Mouse (Mus musculus) liver, postnatal 0 days (tissue): ENCODE results near the gene Akap2. TPM values are rescaled to one million over a fixed set of nuclear protein-coding genes. Genes with fewer than 3 reads are reported as not detected.

Experiments used
- ATAC-seq: fragments of 200-750 bp; cut with Nextera tagmentation; 2 replicates; pipeline ENCODE4 v1.8.0; 2017; ENCODE audit warnings: mild to moderate bottlenecking, moderate library complexity
- DNase-seq: peaks from one replicate; pipeline ENCODE4 v3.0.0-alpha.2; 2016
- H3K27ac ChIP-seq: fragments of 300-500 bp; sonication (generic); 2 replicates; pipeline ENCODE4 v1.5.1; 2014; ENCODE audit warnings: antibody characterized with exemption, moderate library complexity, mild to moderate bottlenecking, low read depth
- H3K27me3 ChIP-seq: fragments of 300-500 bp; sonication (generic); 2 replicates; pipeline ENCODE4 v1.6.1; 2014; ENCODE audit warnings: low read length, control low read depth, mixed read lengths; ENCODE audit not compliant: insufficient read depth
- H3K36me3 ChIP-seq: fragments of 300-500 bp; sonication (generic); replicated peaks from 2 replicates; pipeline ENCODE4 v1.6.1; 2014; ENCODE audit warnings: mild to moderate bottlenecking, control low read depth, low read length, moderate library complexity, mixed read lengths; ENCODE audit not compliant: insufficient read depth
- H3K4me1 ChIP-seq: fragments of 300-500 bp; sonication (generic); 2 replicates; pipeline ENCODE4 v1.6.1; 2014; ENCODE audit warnings: antibody characterized with exemption, mild to moderate bottlenecking, control low read depth; ENCODE audit not compliant: insufficient read depth
- H3K4me2 ChIP-seq: fragments of 300-500 bp; sonication (generic); 2 replicates; pipeline ENCODE4 v1.6.1; 2014; ENCODE audit warnings: low read depth, mild to moderate bottlenecking, low read length, moderate library complexity, mixed read lengths
- H3K4me3 ChIP-seq: fragments of 300-500 bp; sonication (generic); 2 replicates; pipeline ENCODE4 v1.5.1; 2014; ENCODE audit warnings: low read depth, low read length
- H3K9ac ChIP-seq: fragments of 300-500 bp; sonication (generic); replicated peaks from 2 replicates; pipeline ENCODE4 v1.6.1; 2014; ENCODE audit warnings: mild to moderate bottlenecking, moderate library complexity
- H3K9me3 ChIP-seq: fragments of 300-500 bp; sonication (generic); 2 replicates; pipeline ENCODE4 v1.6.1; 2016; ENCODE audit warnings: mild to moderate bottlenecking, control low read depth, low read length, mixed read lengths
- CTCF ChIP-seq: sonication (generic); IDR thresholded peaks from 2 replicates; pipeline ENCODE4 v1.5.1; 2016; ENCODE audit warnings: antibody characterized with exemption, low read depth
- EP300 ChIP-seq: IDR thresholded peaks from 2 replicates; pipeline ENCODE4 v1.6.1; 2016; ENCODE audit warnings: antibody characterized with exemption, low read depth, mild to moderate bottlenecking
- WGBS: fragments of 180-500 bp; shearing (Covaris S2); extraction: QIAGEN DNeasy Blood & Tissue Kit; methylation state at CpG from one replicate; pipeline ENCODE4 v1.1.7; 2014; ENCODE audit not compliant: insufficient replicate concordance; 5-methylcytosine and 5-hydroxymethylcytosine counted together
- polyA plus RNA-seq: library from polyadenylated mRNA; unstranded; fragments of >200 nt; fragmentation: Nextera tagmentation; extraction: Ambion mirVana; gene quantifications from 2 replicates; pipeline ENCODE4 v1.2.1, GENCODE M21; 2015

Akap2 gene
- polyA plus RNA-seq, 1 experiment from 2014 or later = 1.9 TPM

- no peak overlapping the region for H3K4me2 ChIP-seq
- no peaks in the 10 kb centered on the region for H3K27me3 ChIP-seq
- no peak for DNase-seq
- no peaks in the 10 kb centered on the region for H3K9me3 ChIP-seq
- 84% methylated on average over 2 of the region's 2 CpGs for WGBS
- no peak overlapping the region for H3K4me3 ChIP-seq
- H3K9ac ChIP-seq = no peak overlapping the region
- TF ChIP-seq CTCF = no peak
- TF ChIP-seq EP300 = no peak
- H3K4me1 ChIP-seq = no peaks in the 10 kb centered on the region; the same call in 1 of the 2 replicates
- ATAC-seq = no peak
- peaks cover 29% of the 10 kb centered on the region for H3K36me3 ChIP-seq
- H3K27ac ChIP-seq = no peak overlapping the region
These were observed 225.4 kb downstream of the Akap2 start for GRCm38 (mm10) chr4:57942892-57943291.

Other genes with a start within 250 kb of the Akap2 start
- gene Pakap, start 149.5 kb upstream of the Akap2 start, polyA plus RNA-seq = 0.63 and 0.79 TPM in 2 replicates
- gene D630039A03Rik, start 198.6 kb downstream of the Akap2 start, polyA plus RNA-seq = 1.5 and 1.6 TPM in 2 replicates
- 228 and 231 TPM in 2 replicates for gene Txn1, start 238.8 kb downstream of the Akap2 start, polyA plus RNA-seq